Mouse (Mus musculus) embryonic facial prominence, embryonic 15.5 days (tissue): ENCODE measurements around the gene Gm37240. TPM values are rescaled to one million over a fixed set of nuclear protein-coding genes. Genes with fewer than 3 reads are reported as not detected.

Experiments used
- ATAC-seq: fragments of 200-750 bp; cut with Nextera tagmentation; 2 replicates; pipeline ENCODE4 v1.8.0; 2017; ENCODE audit warnings: low read depth, moderate TSS enrichment; ENCODE audit not compliant: insufficient number of reproducible peaks, low FRiP score, low TSS enrichment
- H3K27ac ChIP-seq: fragments of 300-500 bp; sonication (generic); replicated peaks from 2 replicates; pipeline ENCODE4 v1.5.1; 2015; ENCODE audit warnings: mild to moderate bottlenecking, inconsistent platforms
- H3K27me3 ChIP-seq: fragments of 300-500 bp; sonication (generic); 2 replicates; pipeline ENCODE4 v1.6.1; 2015; ENCODE audit warnings: inconsistent platforms
- H3K36me3 ChIP-seq: fragments of 300-500 bp; sonication (generic); 2 replicates; pipeline ENCODE4 v1.6.1; 2015; ENCODE audit warnings: mild to moderate bottlenecking, inconsistent platforms
- H3K4me1 ChIP-seq: fragments of 300-500 bp; sonication (generic); 2 replicates; pipeline ENCODE4 v1.6.1; 2015; ENCODE audit warnings: inconsistent platforms
- H3K4me2 ChIP-seq: fragments of 300-500 bp; sonication (generic); replicated peaks from 2 replicates; pipeline ENCODE4 v1.6.1; 2015; ENCODE audit warnings: mild to moderate bottlenecking, inconsistent platforms
- H3K4me3 ChIP-seq: fragments of 300-500 bp; sonication (generic); replicated peaks from 2 replicates; pipeline ENCODE4 v1.5.1; 2015; ENCODE audit warnings: mild to moderate bottlenecking, inconsistent platforms
- H3K9ac ChIP-seq: fragments of 300-500 bp; sonication (generic); 2 replicates; pipeline ENCODE4 v1.6.1; 2015; ENCODE audit warnings: inconsistent platforms
- H3K9me3 ChIP-seq: fragments of 300-500 bp; sonication (generic); replicated peaks from 2 replicates; pipeline ENCODE4 v1.6.1; 2016; ENCODE audit warnings: inconsistent platforms
- WGBS: fragments of 180-500 bp; shearing (Covaris S2); methylation state at CpG from one replicate; pipeline ENCODE4 v1.1.7; 2015; 5-methylcytosine and 5-hydroxymethylcytosine counted together
- polyA plus RNA-seq: library from polyadenylated mRNA; unstranded; fragments of >200 nt; fragmentation: Nextera tagmentation; extraction: Ambion mirVana; gene quantifications from 2 replicates; pipeline ENCODE4 v1.2.1, GENCODE M21; 2015

Gene Gm37240
- polyA plus RNA-seq, 1 experiment from 2014 or later = 12.8 TPM

GRCm38 (mm10) chr3:84705224-84705623 is 1182.1 kb downstream of the Gm37240 start:
- H3K27ac ChIP-seq = no peak overlapping the region
- no peaks in the 10 kb centered on the region for H3K36me3 ChIP-seq
- no peak overlapping the region for H3K9ac ChIP-seq
- no peaks in the 10 kb centered on the region for H3K27me3 ChIP-seq
- peaks cover 4% of the 10 kb centered on the region; the same call in 1 of the 2 replicates for H3K4me1 ChIP-seq
- ATAC-seq = no peak
- no peaks in the 10 kb centered on the region for H3K9me3 ChIP-seq
- no peak overlapping the region for H3K4me3 ChIP-seq
- 86% methylated on average over 9 of the region's 9 CpGs for WGBS
- no peak overlapping the region for H3K4me2 ChIP-seq

GRCm38 (mm10) chr3:84703083-84703810 is 1184.1 kb downstream of the Gm37240 start:
- Histone ChIP-seq H3K9ac (no peak overlapping the region), H3K27me3 (no peaks in the 10 kb centered on the region), H3K4me3 (no peak overlapping the region), H3K27ac (no peak overlapping the region), H3K4me2 (no peak overlapping the region), H3K4me1 (peaks cover 4% of the 10 kb centered on the region; the same call in 1 of the 2 replicates), H3K9me3 (no peaks in the 10 kb centered on the region), H3K36me3 (no peaks in the 10 kb centered on the region)
- ATAC-seq = no peak
- 70% methylated on average over 11 of the region's 11 CpGs for WGBS

GRCm38 (mm10) chr3:84701964-84702363 is 1185.4 kb downstream of the Gm37240 start:
- Histone ChIP-seq H3K4me2 (no peak overlapping the region), H3K27ac (no peak overlapping the region), H3K36me3 (no peaks in the 10 kb centered on the region), H3K4me3 (no peak overlapping the region), H3K27me3 (no peaks in the 10 kb centered on the region), H3K9ac (no peak overlapping the region), H3K4me1 (peaks cover 7% of the 10 kb centered on the region), H3K9me3 (no peaks in the 10 kb centered on the region)
- ATAC-seq = no peak
- 86% methylated on average over 5 of the region's 5 CpGs for WGBS

GRCm38 (mm10) chr3:84701509-84701908 is 1185.8 kb downstream of the Gm37240 start:
- Histone ChIP-seq H3K4me3 (no peak overlapping the region), H3K4me2 (no peak overlapping the region), H3K27ac (no peak overlapping the region), H3K9ac (no peak overlapping the region), H3K27me3 (no peaks in the 10 kb centered on the region), H3K9me3 (no peaks in the 10 kb centered on the region), H3K36me3 (no peaks in the 10 kb centered on the region), H3K4me1 (peaks cover 11% of the 10 kb centered on the region)
- ATAC-seq = no peak
- WGBS = 61% methylated on average over 2 of the region's 2 CpGs

- H3K27me3 ChIP-seq = no peaks in the 10 kb centered on the region
- H3K27ac ChIP-seq = peak overlapping the region; percentile 39
- no peaks in the 10 kb centered on the region for H3K9me3 ChIP-seq
- WGBS = 14% methylated on average over 18 of the region's 18 CpGs
- peak overlapping the region; percentile 39 for H3K4me2 ChIP-seq
- peak; percentile 51; the same call in 1 of the 2 replicates for ATAC-seq
- H3K4me1 ChIP-seq = peaks cover 14% of the 10 kb centered on the region
- H3K4me3 ChIP-seq = no peak overlapping the region
- no peaks in the 10 kb centered on the region for H3K36me3 ChIP-seq
- H3K9ac ChIP-seq = no peak overlapping the region
These were observed 1190.8 kb downstream of the Gm37240 start for GRCm38 (mm10) chr3:84696428-84696917.

GRCm38 (mm10) chr3:84695867-84696361 is 1191.4 kb downstream of the Gm37240 start:
- Histone ChIP-seq H3K4me2 (peak overlapping the region; percentile 39), H3K9me3 (no peaks in the 10 kb centered on the region), H3K27me3 (no peaks in the 10 kb centered on the region), H3K27ac (peak overlapping the region; percentile 13; the same call in 1 of the 2 replicates), H3K4me1 (peaks cover 14% of the 10 kb centered on the region), H3K36me3 (no peaks in the 10 kb centered on the region), H3K4me3 (no peak overlapping the region), H3K9ac (no peak overlapping the region)
- WGBS = 50% methylated on average over 9 of the region's 9 CpGs
- ATAC-seq = peak; percentile 27; the same call in 1 of the 2 replicates

GRCm38 (mm10) chr3:84695418-84695817 is 1191.9 kb downstream of the Gm37240 start:
- Histone ChIP-seq H3K4me2 (no peak overlapping the region), H3K9ac (no peak overlapping the region), H3K4me3 (no peak overlapping the region), H3K9me3 (no peaks in the 10 kb centered on the region), H3K27me3 (no peaks in the 10 kb centered on the region), H3K36me3 (no peaks in the 10 kb centered on the region), H3K27ac (no peak overlapping the region; the same call in 1 of the 2 replicates), H3K4me1 (peaks cover 14% of the 10 kb centered on the region)
- 62% methylated on average over 9 of the region's 9 CpGs for WGBS
- peak; percentile 27; the same call in 1 of the 2 replicates for ATAC-seq

- no peak overlapping the region for H3K4me2 ChIP-seq
- H3K9ac ChIP-seq = no peak overlapping the region
- H3K27ac ChIP-seq = no peak overlapping the region
- no peak overlapping the region for H3K4me3 ChIP-seq
- ATAC-seq = no peak
- WGBS = 65% methylated on average over 10 of the region's 10 CpGs
- H3K27me3 ChIP-seq = no peaks in the 10 kb centered on the region
- no peaks in the 10 kb centered on the region for H3K36me3 ChIP-seq
- no peaks in the 10 kb centered on the region for H3K9me3 ChIP-seq
- peaks cover 14% of the 10 kb centered on the region for H3K4me1 ChIP-seq
These were observed 1193.4 kb downstream of the Gm37240 start for GRCm38 (mm10) chr3:84693886-84694285.

- Histone ChIP-seq H3K4me3 (no peak overlapping the region), H3K9ac (no peak overlapping the region), H3K27me3 (no peaks in the 10 kb centered on the region), H3K4me2 (no peak overlapping the region), H3K27ac (no peak overlapping the region), H3K36me3 (no peaks in the 10 kb centered on the region), H3K9me3 (no peaks in the 10 kb centered on the region), H3K4me1 (peaks cover 14% of the 10 kb centered on the region)
- ATAC-seq = no peak
- 55% methylated on average over 4 of the region's 4 CpGs for WGBS
These were observed 1194.6 kb downstream of the Gm37240 start for GRCm38 (mm10) chr3:84692647-84693199.

- Histone ChIP-seq H3K4me3 (no peak overlapping the region), H3K4me1 (no peaks in the 10 kb centered on the region), H3K36me3 (no peaks in the 10 kb centered on the region), H3K9me3 (no peaks in the 10 kb centered on the region), H3K4me2 (no peak overlapping the region), H3K27me3 (no peaks in the 10 kb centered on the region), H3K9ac (no peak overlapping the region), H3K27ac (no peak overlapping the region)
- 66% methylated on average over 7 of the region's 7 CpGs for WGBS
- ATAC-seq = no peak
These were observed 1197.1 kb downstream of the Gm37240 start for GRCm38 (mm10) chr3:84690091-84690771.

GRCm38 (mm10) chr3:84689656-84690055 is 1197.7 kb downstream of the Gm37240 start:
- H3K4me1 ChIP-seq = no peaks in the 10 kb centered on the region
- H3K27ac ChIP-seq = no peak overlapping the region
- ATAC-seq = no peak
- H3K4me2 ChIP-seq = no peak overlapping the region
- no peaks in the 10 kb centered on the region for H3K27me3 ChIP-seq
- no peaks in the 10 kb centered on the region for H3K36me3 ChIP-seq
- H3K9ac ChIP-seq = no peak overlapping the region
- H3K4me3 ChIP-seq = no peak overlapping the region
- 39% methylated on average over 2 of the region's 2 CpGs for WGBS
- no peaks in the 10 kb centered on the region for H3K9me3 ChIP-seq
